23 mouse cellular contexts compared by ENCODE assay signal in genomic region chr12:105943077-105943433, GRCm38 (mm10).
A peak's percentile ranks its signal among the peaks of the same experiment; 100 is the strongest.
DNase-seq lines count a peak whose midpoint lies in the region; ATAC-seq and TF ChIP-seq lines count a peak whose summit lies in the region.
"Had no signal": no experiment of that assay in that cellular context is flagged by ENCODE, and none has a peak within 500 bp of the region (broad histone marks: within the 10 kb centered on the region; RNA-seq: fewer than 3 reads in every experiment).

No protein-coding gene starts in this region.

- 0 out of 2 replicates have a peak, but pooled peaks have one; percentile 8 for TF ChIP-seq CTCF in midbrain, postnatal 0 days (IDR thresholded peaks at IDR 0.05)

- H3K27ac ChIP-seq in midbrain, postnatal 0 days (ENCODE audit: low read depth, low read length): no peak overlapping the region
- H3K27ac ChIP-seq in midbrain, embryonic 10.5 days (replicated peaks): no peak overlapping the region
- peak overlapping the region; percentile 81 for H3K27ac ChIP-seq in liver, embryonic 15.5 days (replicated peaks)
- H3K27ac ChIP-seq in forebrain, embryonic 14.5 days (ENCODE audit: low read depth, low read length): no peak overlapping the region
- H3K27ac ChIP-seq: embryonic facial prominence, embryonic 10.5 days; forebrain, embryonic 12.5 days; gastrocnemius, adult 2 months; heart, embryonic 15.5 days; hindbrain, embryonic 14.5 days; kidney, postnatal 0 days; limb, embryonic 15.5 days had no signal

- no peak for DNase-seq in midbrain, postnatal 0 days (ENCODE audit: low spot score)
- DNase-seq in midbrain, embryonic 10.5 days (ENCODE audit: low spot score): no peak
- no peak for DNase-seq in layer of hippocampus, adult 9-10 months (ENCODE audit: low spot score)
- no peak for DNase-seq in right cerebral cortex, postnatal 25 days
- DNase-seq in forebrain, embryonic 14.5 days (ENCODE audit: low spot score): no peak
- DNase-seq: adrenal gland, postnatal 25 days; cerebellum, adult 8-10 months; gastrocnemius, adult 2 months; heart, postnatal 4 days; kidney, adult 2 months; left cerebral cortex, postnatal 4 days; lung, postnatal 4 days; thymus, postnatal 25 days had no signal

- H3K4me2 ChIP-seq in midbrain, postnatal 0 days (ENCODE audit: low read depth, low read length, poor library complexity, severe bottlenecking): no peak overlapping the region
- H3K4me2 ChIP-seq in liver, embryonic 15.5 days: peak overlapping the region; percentile 49
- no peak overlapping the region for H3K4me2 ChIP-seq in forebrain, embryonic 14.5 days (ENCODE audit: low read length)
- H3K4me2 ChIP-seq: forebrain, embryonic 12.5 days; heart, embryonic 15.5 days; hindbrain, embryonic 14.5 days; limb, embryonic 15.5 days; midbrain, embryonic 11.5 days had no signal

- H3K4me1 ChIP-seq in midbrain, postnatal 0 days (ENCODE audit: insufficient read depth, low read length): no peaks in the 10 kb centered on the region
- H3K4me1 ChIP-seq in midbrain, embryonic 10.5 days: no peaks in the 10 kb centered on the region
- peaks cover 26% of the 10 kb centered on the region for H3K4me1 ChIP-seq in liver, embryonic 15.5 days (replicated peaks)
- no peaks in the 10 kb centered on the region for H3K4me1 ChIP-seq in forebrain, embryonic 14.5 days (ENCODE audit: control insufficient read depth, insufficient read depth, low read length)
- H3K4me1 ChIP-seq: forebrain, embryonic 12.5 days; heart, embryonic 15.5 days; limb, embryonic 15.5 days had no signal

- 90% methylated on average over 8 of the region's 8 CpGs for WGBS in midbrain, postnatal 0 days
- 86% methylated on average over 8 of the region's 8 CpGs for WGBS in midbrain, embryonic 10.5 days
- WGBS in liver, embryonic 15.5 days (ENCODE audit: insufficient replicate concordance): 44% methylated on average over 8 of the region's 8 CpGs
- 91% methylated on average over 8 of the region's 8 CpGs for WGBS in forebrain, embryonic 14.5 days

- no peak for ATAC-seq in midbrain, postnatal 0 days (ENCODE audit: low FRiP score)
- ATAC-seq in erythroid progenitor cell, adult 5-6 weeks (replicated peaks; ENCODE audit: low FRiP score, poor library complexity, severe bottlenecking): peak; percentile 84
- ATAC-seq in liver, embryonic 15.5 days (ENCODE audit: insufficient read depth): peak; percentile 82
- ATAC-seq in forebrain, embryonic 14.5 days: no peak
- ATAC-seq: inflammation-experienced regulatory T-cells, adult 6 months had no signal

- no peak overlapping the region for H3K9ac ChIP-seq in midbrain, postnatal 0 days (replicated peaks; ENCODE audit: low read length, poor library complexity, severe bottlenecking)
- no peak overlapping the region for H3K9ac ChIP-seq in liver, embryonic 15.5 days
- H3K9ac ChIP-seq in forebrain, embryonic 14.5 days (ENCODE audit: low read length): no peak overlapping the region
- H3K9ac ChIP-seq: forebrain, embryonic 12.5 days; heart, embryonic 15.5 days; hindbrain, embryonic 14.5 days; limb, embryonic 15.5 days had no signal

- no peak overlapping the region for H3K4me3 ChIP-seq in midbrain, postnatal 0 days (ENCODE audit: low read depth, low read length)
- H3K4me3 ChIP-seq in midbrain, embryonic 10.5 days: no peak overlapping the region
- peak overlapping the region; percentile 19; the same call in 1 of the 2 replicates for H3K4me3 ChIP-seq in liver, embryonic 15.5 days (replicated peaks)
- H3K4me3 ChIP-seq in forebrain, embryonic 14.5 days (ENCODE audit: low read depth, low read length): no peak overlapping the region
- H3K4me3 ChIP-seq: embryonic facial prominence, embryonic 10.5 days; forebrain, embryonic 12.5 days; gastrocnemius, adult 2 months; heart, embryonic 15.5 days; limb, embryonic 15.5 days had no signal

- H3K36me3 ChIP-seq in midbrain, postnatal 0 days (ENCODE audit: insufficient read depth, low read length): no peaks in the 10 kb centered on the region
- no peaks in the 10 kb centered on the region for H3K36me3 ChIP-seq in midbrain, embryonic 10.5 days
- no peaks in the 10 kb centered on the region for H3K36me3 ChIP-seq in liver, embryonic 15.5 days (replicated peaks)
- no peaks in the 10 kb centered on the region for H3K36me3 ChIP-seq in forebrain, embryonic 14.5 days (ENCODE audit: control insufficient read depth, insufficient read depth, low read length)
- H3K36me3 ChIP-seq: embryonic facial prominence, embryonic 10.5 days; forebrain, embryonic 12.5 days; heart, embryonic 15.5 days; limb, embryonic 15.5 days had no signal

- no peaks in the 10 kb centered on the region for H3K27me3 ChIP-seq in midbrain, postnatal 0 days (ENCODE audit: insufficient read depth, low read length)
- H3K27me3 ChIP-seq in midbrain, embryonic 10.5 days (ENCODE audit: low read depth, poor library complexity, severe bottlenecking): no peaks in the 10 kb centered on the region
- no peaks in the 10 kb centered on the region for H3K27me3 ChIP-seq in liver, embryonic 15.5 days
- H3K27me3 ChIP-seq in forebrain, embryonic 14.5 days (replicated peaks; ENCODE audit: control insufficient read depth, insufficient read depth, low read length): no peaks in the 10 kb centered on the region
- H3K27me3 ChIP-seq: forebrain, embryonic 12.5 days; heart, embryonic 15.5 days; limb, embryonic 15.5 days had no signal

- H3K9me3 ChIP-seq in midbrain, postnatal 0 days (ENCODE audit: low read length): no peaks in the 10 kb centered on the region
- H3K9me3 ChIP-seq in midbrain, embryonic 10.5 days (replicated peaks): no peaks in the 10 kb centered on the region
- H3K9me3 ChIP-seq in liver, embryonic 15.5 days (replicated peaks): no peaks in the 10 kb centered on the region
- no peaks in the 10 kb centered on the region for H3K9me3 ChIP-seq in forebrain, embryonic 14.5 days (replicated peaks; ENCODE audit: control insufficient read depth, low read length)
- H3K9me3 ChIP-seq: embryonic facial prominence, embryonic 10.5 days; forebrain, embryonic 12.5 days; heart, embryonic 15.5 days; limb, embryonic 15.5 days had no signal

Comparison
In these comparisons a context has a peak if more than half of its experiments do, and no peak if none do; other contexts are left out.
1. ATAC-seq: peak in erythroid progenitor cell, adult 5-6 weeks (single experiment) and liver, embryonic 15.5 days (single experiment); none in midbrain, postnatal 0 days (single experiment) and forebrain, embryonic 14.5 days (single experiment).